Mouse (Mus musculus) brown adipose tissue, adult 24 weeks (tissue): ENCODE measurements around the gene Gm3625. TPM values are rescaled to one million over a fixed set of nuclear protein-coding genes. Genes with fewer than 3 reads are reported as not detected.
A peak's percentile ranks its signal among the peaks of the same experiment; 100 is the strongest.

Experiments used
- H3K27ac ChIP-seq: fragments of 200-500 bp; replicated peaks from 2 replicates; pipeline ENCODE4 v1.5.1; 2012; ENCODE audit warnings: low read depth, mild to moderate bottlenecking, low read length
- H3K4me1 ChIP-seq: fragments of 200-500 bp; 2 replicates; pipeline ENCODE4 v1.6.1; 2012; ENCODE audit warnings: low read length, mixed read lengths; ENCODE audit not compliant: control insufficient read depth, insufficient read depth, insufficient read length
- H3K4me3 ChIP-seq: fragments of 200-500 bp; 2 replicates; pipeline ENCODE4 v1.5.1; 2012; ENCODE audit warnings: low read depth, mild to moderate bottlenecking, low read length, moderate library complexity; ENCODE audit not compliant: insufficient read depth
- polyA plus RNA-seq: library from polyadenylated mRNA; stranded (reverse); fragments of >200 nt; gene quantifications from 2 replicates; pipeline ENCODE4 v1.2.4, GENCODE M21; 2012; ENCODE audit not compliant: missing spikeins, insufficient read depth, insufficient read length

Gm3625 gene
- polyA plus RNA-seq: not detected in 2 replicates

- Histone ChIP-seq H3K4me1 (no peaks in the 10 kb centered on the region), H3K4me3 (peak within 1 kb of the TSS; percentile 100), H3K27ac (peak within 1 kb of the TSS; percentile 92)
Measured at GRCm38 (mm10) chr12:4592541-4593165, at the start of gene Gm3625, which contains the start of gene Itsn2. TSS of gene Gm3625 (minus strand) at chr12:4592927. TSS of gene Itsn2 (plus strand) at chr12:4592638.

- no peak overlapping the region for H3K27ac ChIP-seq
- no peaks in the 10 kb centered on the region for H3K4me1 ChIP-seq
- no peak overlapping the region for H3K4me3 ChIP-seq
Measured at GRCm38 (mm10) chr12:4640737-4641136, 48.0 kb upstream of the Gm3625 start.

DNA sequence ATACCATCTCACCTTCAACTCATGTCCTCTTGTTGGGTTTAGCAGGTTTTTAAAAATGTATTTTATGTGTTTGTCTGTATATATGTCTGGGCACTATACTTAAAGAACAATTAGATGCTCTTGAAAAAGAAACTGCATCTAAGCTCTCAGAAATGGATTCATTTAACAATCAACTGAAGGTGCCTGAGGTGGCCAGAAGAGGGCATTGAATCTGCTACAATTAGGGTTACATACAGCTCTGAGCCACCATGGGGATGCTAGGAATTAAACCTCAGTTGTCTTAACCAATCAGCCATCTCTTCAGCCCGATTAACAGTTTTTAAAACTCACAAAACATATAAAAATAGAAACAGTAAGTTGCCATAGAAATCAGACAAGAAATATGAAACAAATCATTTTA, 45.7 kb upstream of the Gm3625 start:
- no peak overlapping the region for H3K4me3 ChIP-seq
- no peaks in the 10 kb centered on the region for H3K4me1 ChIP-seq
- no peak overlapping the region for H3K27ac ChIP-seq

DNA sequence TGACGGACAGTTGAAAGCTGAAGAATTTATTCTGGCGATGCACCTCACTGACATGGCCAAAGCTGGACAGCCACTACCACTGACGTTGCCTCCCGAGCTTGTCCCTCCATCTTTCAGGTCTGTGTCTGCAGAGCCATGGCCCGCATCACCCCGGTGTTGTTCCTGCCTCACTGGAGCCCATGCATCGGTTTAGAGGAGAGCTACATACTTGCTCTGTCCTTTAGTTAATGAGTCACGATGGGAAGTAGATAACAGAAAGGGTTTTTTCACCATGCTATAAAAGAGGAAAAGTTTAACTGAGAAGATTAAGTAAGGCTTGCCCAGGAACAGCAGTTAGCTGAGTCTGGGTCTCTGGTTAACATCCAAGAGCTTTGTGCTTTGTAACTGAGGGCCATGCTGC, 40.2 kb upstream of the Gm3625 start:
- Histone ChIP-seq H3K27ac (no peak overlapping the region), H3K4me1 (no peaks in the 10 kb centered on the region)

DNA sequence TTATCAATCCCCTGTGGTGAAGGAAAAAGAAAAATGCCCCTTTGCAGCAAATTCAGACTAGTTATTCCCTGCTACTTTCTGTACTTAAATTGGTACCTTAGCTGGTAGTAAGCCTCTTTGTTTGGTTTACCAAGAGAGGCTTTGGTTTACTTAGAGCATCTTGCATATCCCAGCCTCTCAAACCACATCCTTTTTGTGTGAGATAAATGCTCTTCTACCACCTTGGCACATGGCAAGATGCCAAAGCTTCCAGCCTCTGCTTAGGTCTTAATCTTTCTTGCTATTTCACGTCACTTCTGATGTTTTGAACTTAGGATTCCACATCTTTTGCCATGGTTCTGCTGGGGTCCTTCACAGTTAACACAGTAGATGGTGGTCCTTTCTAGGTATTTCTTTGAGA, 31.5 kb upstream of the Gm3625 start:
- Histone ChIP-seq H3K27ac (no peak overlapping the region), H3K4me1 (no peaks in the 10 kb centered on the region), H3K4me3 (no peak overlapping the region)

More for the DNA sequence above, 40.2 kb upstream of the Gm3625 start:
- H3K4me3 ChIP-seq: no peak overlapping the region

- peaks cover 5% of the 10 kb centered on the region for H3K4me1 ChIP-seq
- no peak overlapping the region for H3K4me3 ChIP-seq
- H3K27ac ChIP-seq: no peak overlapping the region
Measured at GRCm38 (mm10) chr12:4614722-4615121, 22.0 kb upstream of the Gm3625 start.

GRCm38 (mm10) chr12:4606625-4607024, 13.9 kb upstream of the Gm3625 start:
- H3K4me3 ChIP-seq: no peak overlapping the region
- peaks cover 4% of the 10 kb centered on the region for H3K4me1 ChIP-seq
- no peak overlapping the region for H3K27ac ChIP-seq

GRCm38 (mm10) chr12:4599713-4600112, 7.0 kb upstream of the Gm3625 start:
- H3K4me3 ChIP-seq: no peak overlapping the region
- H3K4me1 ChIP-seq: peaks cover 15% of the 10 kb centered on the region
- no peak overlapping the region for H3K27ac ChIP-seq

- Histone ChIP-seq H3K4me1 (peaks cover 15% of the 10 kb centered on the region), H3K4me3 (no peak overlapping the region), H3K27ac (0 out of 2 replicates have a peak overlapping the region, but pooled peaks have one; percentile 3)
Measured at GRCm38 (mm10) chr12:4598666-4599428, 6.1 kb upstream of the Gm3625 start.

- no peak overlapping the region for H3K27ac ChIP-seq
- H3K4me3 ChIP-seq: no peak overlapping the region
- peaks cover 9% of the 10 kb centered on the region for H3K4me1 ChIP-seq
Measured at GRCm38 (mm10) chr12:4595055-4595454, 2.3 kb upstream of the Gm3625 start.

GRCm38 (mm10) chr12:4593930-4594391, 1.2 kb upstream of the Gm3625 start:
- Histone ChIP-seq H3K4me1 (peaks cover 4% of the 10 kb centered on the region), H3K27ac (peak overlapping the region; percentile 44; the same call in 1 of the 2 replicates), H3K4me3 (peak overlapping the region; percentile 100)

- Histone ChIP-seq H3K27ac (peak overlapping the region; percentile 92), H3K4me3 (peak overlapping the region; percentile 100), H3K4me1 (no peaks in the 10 kb centered on the region; the same call in 1 of the 2 replicates)
Measured at GRCm38 (mm10) chr12:4593166-4593929, 621 bp upstream of the Gm3625 start.

DNA sequence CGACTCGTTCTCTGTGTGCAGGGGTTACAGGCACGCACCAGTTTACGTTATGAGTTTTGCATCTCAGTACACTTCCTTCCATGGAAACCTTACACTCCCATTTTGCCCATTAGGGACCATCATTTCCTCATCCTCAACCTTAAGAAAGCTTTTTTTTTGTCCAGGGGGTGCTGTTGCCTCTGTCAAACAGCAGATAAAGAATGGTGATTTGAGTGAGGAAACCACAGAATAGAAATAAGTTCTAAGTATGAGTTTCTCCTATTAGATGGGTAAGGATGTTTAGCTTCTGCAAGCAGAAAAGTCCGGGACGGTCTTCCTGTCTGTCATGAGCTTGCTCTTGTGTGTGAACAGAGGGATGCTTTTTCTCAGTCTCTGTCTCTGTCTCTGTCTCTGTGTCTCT, 702 bp downstream of the Gm3625 start:
- peak overlapping the region; percentile 100 for H3K4me3 ChIP-seq
- peak overlapping the region; percentile 86; the same call in 1 of the 2 replicates for H3K27ac ChIP-seq
- no peaks in the 10 kb centered on the region for H3K4me1 ChIP-seq

GRCm38 (mm10) chr12:4588603-4589002, 4.1 kb downstream of the Gm3625 start:
- Histone ChIP-seq H3K27ac (no peak overlapping the region), H3K4me1 (no peaks in the 10 kb centered on the region)

GRCm38 (mm10) chr12:4587846-4588245, 4.9 kb downstream of the Gm3625 start:
- no peak overlapping the region for H3K27ac ChIP-seq
- no peaks in the 10 kb centered on the region for H3K4me1 ChIP-seq
- no peak overlapping the region for H3K4me3 ChIP-seq

More at GRCm38 (mm10) chr12:4588603-4589002, 4.1 kb downstream of the Gm3625 start:
- H3K4me3 ChIP-seq: no peak overlapping the region
